ENCODE assay signal across 8 mouse cellular contexts in the genomic region with DNA sequence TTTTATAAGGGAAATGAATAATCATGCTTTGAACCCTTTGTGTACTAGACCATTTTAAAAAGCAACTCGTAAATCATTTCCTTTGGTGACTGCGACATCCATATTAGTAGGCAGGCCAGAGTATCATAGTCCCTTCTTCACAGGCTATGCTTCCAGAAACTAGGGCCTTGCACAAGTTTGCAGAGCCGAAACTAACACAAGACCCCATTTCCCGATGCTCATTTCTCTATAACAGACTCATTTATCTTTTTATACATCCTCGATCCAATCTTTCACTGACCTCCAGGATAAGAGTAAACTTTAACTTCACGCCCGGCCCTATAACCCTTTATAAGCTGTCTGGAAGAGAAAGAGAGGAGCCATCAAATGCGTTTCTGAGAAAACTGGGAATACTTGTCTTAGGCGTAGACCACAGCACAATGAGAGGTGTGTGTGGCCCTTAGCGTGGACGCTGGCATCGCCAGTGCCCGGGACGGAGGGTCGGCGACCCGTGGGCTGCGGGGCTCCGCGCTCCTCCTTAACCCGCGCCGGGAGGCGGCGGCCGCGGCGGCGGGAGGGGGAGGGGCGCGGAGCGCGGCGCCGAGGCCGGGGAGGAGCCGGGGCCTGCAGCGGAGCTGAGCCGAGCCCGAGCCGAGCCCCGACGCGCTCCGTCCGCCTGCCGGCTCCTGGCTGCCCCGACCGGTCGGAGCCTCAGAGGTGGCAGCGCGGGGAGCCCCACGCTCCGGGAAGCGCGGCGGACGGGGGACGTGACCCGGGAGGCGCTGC. TPM values are rescaled to one million over a fixed set of nuclear protein-coding genes. Genes with fewer than 3 reads are reported as not detected.
A peak's percentile ranks its signal among the peaks of the same experiment; 100 is the strongest.
DNase-seq lines count a peak whose midpoint lies in the region; ATAC-seq and TF ChIP-seq lines count a peak whose summit lies in the region.

A gene (plus strand): TSS at position 609 of the 765 bp plus-strand sequence.

- TF ChIP-seq CTCF in embryonic fibroblast, embryonic 13.5 days (IDR thresholded peaks at IDR 0.05; ENCODE audit: borderline replicate concordance, insufficient read depth, low read length) = no peak

- TF ChIP-seq POLR2A in embryonic fibroblast, embryonic 13.5 days (IDR thresholded peaks at IDR 0.05; ENCODE audit: low read depth, low read length) = peak; percentile 52; the same call in 1 of the 2 replicates

- no peaks in the 10 kb centered on the region for H3K36me3 ChIP-seq in heart, embryonic 11.5 days (ENCODE audit: control insufficient read depth, insufficient read depth, low read length)
- H3K36me3 ChIP-seq in kidney, embryonic 14.5 days (ENCODE audit: control insufficient read depth, insufficient read depth, low read length) = no peaks in the 10 kb centered on the region
- no peaks in the 10 kb centered on the region for H3K36me3 ChIP-seq in liver, embryonic 11.5 days (ENCODE audit: control insufficient read depth, insufficient read depth, low read length)
- H3K36me3 ChIP-seq in stomach, embryonic 14.5 days (ENCODE audit: control insufficient read depth, insufficient read depth, low read length) = no peaks in the 10 kb centered on the region

- H3K4me2 ChIP-seq in heart, embryonic 11.5 days = peak within 1 kb of the TSS; percentile 83
- peak within 1 kb of the TSS; percentile 66 for H3K4me2 ChIP-seq in kidney, embryonic 14.5 days (replicated peaks; ENCODE audit: low read depth, low read length)
- peak within 1 kb of the TSS; percentile 81 for H3K4me2 ChIP-seq in liver, embryonic 11.5 days
- peak within 1 kb of the TSS; percentile 71 for H3K4me2 ChIP-seq in stomach, embryonic 14.5 days (replicated peaks; ENCODE audit: low read depth, low read length)

- H3K27ac ChIP-seq in embryonic fibroblast, embryonic 13.5 days (ENCODE audit: insufficient read depth, low read length) = peak within 1 kb of the TSS; percentile 39
- H3K27ac ChIP-seq in heart, embryonic 11.5 days (ENCODE audit: low read depth, low read length) = peak within 1 kb of the TSS; percentile 70
- peak within 1 kb of the TSS; percentile 71 for H3K27ac ChIP-seq in kidney, embryonic 14.5 days (ENCODE audit: low read depth, low read length)
- peak within 1 kb of the TSS; percentile 21; the same call in 1 of the 2 replicates for H3K27ac ChIP-seq in liver, embryonic 11.5 days (ENCODE audit: low read depth, low read length)
- peak within 1 kb of the TSS; percentile 84 for H3K27ac ChIP-seq in stomach, embryonic 14.5 days (ENCODE audit: low read length)

- H3K4me1 ChIP-seq in embryonic fibroblast, embryonic 13.5 days (ENCODE audit: control insufficient read depth, insufficient read depth, low read length) = peaks cover 9% of the 10 kb centered on the region
- H3K4me1 ChIP-seq in heart, embryonic 11.5 days (ENCODE audit: control insufficient read depth, insufficient read depth, low read length) = peaks cover 23% of the 10 kb centered on the region
- H3K4me1 ChIP-seq in kidney, embryonic 14.5 days (ENCODE audit: control insufficient read depth, insufficient read depth, low read length) = peaks cover 21% of the 10 kb centered on the region
- H3K4me1 ChIP-seq in liver, embryonic 11.5 days (replicated peaks; ENCODE audit: control insufficient read depth, insufficient read depth, low read length) = peaks cover 17% of the 10 kb centered on the region
- peaks cover 11% of the 10 kb centered on the region for H3K4me1 ChIP-seq in stomach, embryonic 14.5 days (ENCODE audit: control insufficient read depth, insufficient read depth, low read length)

- H3K4me3 ChIP-seq in embryonic fibroblast, embryonic 13.5 days (ENCODE audit: insufficient read depth, low read length) = peak within 1 kb of the TSS; percentile 80
- peak within 1 kb of the TSS; percentile 82 for H3K4me3 ChIP-seq in heart, embryonic 11.5 days (ENCODE audit: low read depth, low read length)
- peak within 1 kb of the TSS; percentile 89 for H3K4me3 ChIP-seq in kidney, embryonic 14.5 days (ENCODE audit: low read length)
- H3K4me3 ChIP-seq in liver, embryonic 11.5 days (ENCODE audit: low read depth, low read length) = peak within 1 kb of the TSS; percentile 78
- peak within 1 kb of the TSS; percentile 73 for H3K4me3 ChIP-seq in stomach, embryonic 14.5 days (ENCODE audit: low read depth, low read length)

- H3K9me3 ChIP-seq in heart, embryonic 11.5 days (replicated peaks; ENCODE audit: control insufficient read depth, low read length) = no peaks in the 10 kb centered on the region
- no peaks in the 10 kb centered on the region for H3K9me3 ChIP-seq in kidney, embryonic 14.5 days (ENCODE audit: control insufficient read depth, low read length)
- H3K9me3 ChIP-seq in liver, embryonic 11.5 days (ENCODE audit: control insufficient read depth, low read length) = no peaks in the 10 kb centered on the region
- H3K9me3 ChIP-seq in stomach, embryonic 14.5 days (ENCODE audit: control insufficient read depth, low read depth, low read length) = no peaks in the 10 kb centered on the region

- ATAC-seq in heart, embryonic 11.5 days (replicated peaks; ENCODE audit: insufficient number of reproducible peaks, low FRiP score, low TSS enrichment) = peak; percentile 86
- ATAC-seq in kidney, embryonic 14.5 days (ENCODE audit: low FRiP score, low TSS enrichment) = peak; percentile 86
- peak; percentile 90 for ATAC-seq in liver, embryonic 11.5 days (replicated peaks; ENCODE audit: low FRiP score)
- ATAC-seq in monocyte, adult 5-6 weeks (replicated peaks; ENCODE audit: insufficient number of reproducible peaks, low FRiP score, low TSS enrichment, poor library complexity, severe bottlenecking) = no peak
- peak; percentile 78 for ATAC-seq in stomach, embryonic 14.5 days (ENCODE audit: insufficient number of reproducible peaks, insufficient read depth, low FRiP score, low read depth)

- peak; percentile 82 for DNase-seq in A20 (ENCODE audit: low read depth, low spot score)
- DNase-seq in adrenal gland, postnatal 36 days = peak; percentile 86 to 91
- peak; percentile 76 for DNase-seq in liver, embryonic 11.5 days (ENCODE audit: low spot score)

- H3K9ac ChIP-seq in heart, embryonic 11.5 days (ENCODE audit: low read depth, low read length) = peak within 1 kb of the TSS; percentile 95
- peak within 1 kb of the TSS; percentile 92 for H3K9ac ChIP-seq in kidney, embryonic 14.5 days (ENCODE audit: low read depth, low read length)
- H3K9ac ChIP-seq in liver, embryonic 11.5 days (ENCODE audit: low read depth, low read length) = peak within 1 kb of the TSS; percentile 93
- H3K9ac ChIP-seq in stomach, embryonic 14.5 days (replicated peaks; ENCODE audit: low read depth, low read length) = peak within 1 kb of the TSS; percentile 92

- 3% methylated on average over 42 of the region's 61 CpGs for WGBS in heart, embryonic 11.5 days (ENCODE audit: insufficient replicate concordance)
- 3% methylated on average over 53 of the region's 61 CpGs for WGBS in kidney, embryonic 14.5 days
- 4% methylated on average over 41 of the region's 61 CpGs for WGBS in liver, embryonic 11.5 days
- WGBS in stomach, embryonic 14.5 days = 1% methylated on average over 61 of the region's 61 CpGs

- H3K27me3 ChIP-seq in heart, embryonic 11.5 days (ENCODE audit: control insufficient read depth, insufficient read depth, low read length) = no peaks in the 10 kb centered on the region
- H3K27me3 ChIP-seq in kidney, embryonic 14.5 days (ENCODE audit: control insufficient read depth, insufficient read depth, low read length) = no peaks in the 10 kb centered on the region
- no peaks in the 10 kb centered on the region for H3K27me3 ChIP-seq in liver, embryonic 11.5 days (replicated peaks; ENCODE audit: control insufficient read depth, insufficient read depth, low read length)
- H3K27me3 ChIP-seq in stomach, embryonic 14.5 days (ENCODE audit: control insufficient read depth, insufficient read depth, low read length) = no peaks in the 10 kb centered on the region

RNA-seq across cellular contexts. Expression of the gene that starts here (rescaled TPM):
- 10 to 100 TPM; 18.5 to 19.6 TPM for total RNA-seq in adrenal gland, postnatal 36 days (2021)
- polyA plus RNA-seq in embryonic fibroblast, embryonic 13.5 days (2011; ENCODE audit: insufficient read length, low read depth, missing spikeins) = 19.8 and 23.7 TPM in 2 replicates
- polyA plus RNA-seq in heart, embryonic 11.5 days (2014; fragmentation: Nextera tagmentation; extraction: Ambion mirVana) = 4.9 and 5.9 TPM in 2 replicates
- 4.1 and 7.8 TPM in 2 replicates for polyA plus RNA-seq in kidney, embryonic 14.5 days (2014; fragmentation: Nextera tagmentation; extraction: Ambion mirVana)
- 3.8 and 4.0 TPM in 2 replicates for polyA plus RNA-seq in liver, embryonic 11.5 days (2014; fragmentation: Nextera tagmentation; extraction: Ambion mirVana)
- total RNA-seq in monocyte, adult 5-6 weeks (2017) = 17.1 to 28.8 TPM (median 25.1 TPM) in 3 replicates
- polyA plus RNA-seq in stomach, embryonic 14.5 days (2014; fragmentation: Nextera tagmentation; extraction: Ambion mirVana) = 6.7 and 7.9 TPM in 2 replicates

Comparison
In these comparisons a context has a peak if more than half of its experiments do, and no peak if none do; other contexts are left out.
1. H3K27ac ChIP-seq: peak in every context shown above with its lines; median percentile 84 in stomach, embryonic 14.5 days; 71 in kidney, embryonic 14.5 days; 70 in heart, embryonic 11.5 days; 39 in embryonic fibroblast, embryonic 13.5 days; 21 in liver, embryonic 11.5 days.